Mouse (Mus musculus): ENCODE results near the gene Hist2h2bb. TPM values are rescaled to one million over a fixed set of nuclear protein-coding genes. Genes with fewer than 3 reads are reported as not detected.

Hist2h2bb gene
- polyA plus RNA-seq, 1 experiment from 2014 or later = 3.2 TPM

- H3K4me3 ChIP-seq (replicated peaks; ENCODE audit: low read length) = no peak overlapping the region
- H3K9me3 ChIP-seq (ENCODE audit: control insufficient read depth, low read length) = no peaks in the 10 kb centered on the region
- no peaks in the 10 kb centered on the region for H3K36me3 ChIP-seq (ENCODE audit: control insufficient read depth, insufficient read depth)
- no peaks in the 10 kb centered on the region for H3K27me3 ChIP-seq (replicated peaks; ENCODE audit: control insufficient read depth, insufficient read depth, low read length)
- WGBS = 89% methylated on average over 9 of the region's 9 CpGs
- H3K4me2 ChIP-seq (ENCODE audit: low read length) = no peak overlapping the region
- no peak overlapping the region for H3K9ac ChIP-seq (replicated peaks; ENCODE audit: low read depth, low read length)
- no peak for ATAC-seq
- no peak overlapping the region for H3K27ac ChIP-seq (ENCODE audit: low read length)
- H3K4me1 ChIP-seq (replicated peaks; ENCODE audit: control insufficient read depth, insufficient read depth, low read length) = no peaks in the 10 kb centered on the region
Measured at GRCm38 (mm10) chr3:96306506-96306905, 37.0 kb downstream of the Hist2h2bb start.

GRCm38 (mm10) chr3:96309441-96309840 lies 39.9 kb downstream of the Hist2h2bb start:
- Histone ChIP-seq H3K9me3 (ENCODE audit: control insufficient read depth, low read length) (no peaks in the 10 kb centered on the region), H3K27me3 (replicated peaks; ENCODE audit: control insufficient read depth, insufficient read depth, low read length) (no peaks in the 10 kb centered on the region), H3K4me2 (ENCODE audit: low read length) (no peak overlapping the region), H3K9ac (replicated peaks; ENCODE audit: low read depth, low read length) (no peak overlapping the region), H3K4me3 (replicated peaks; ENCODE audit: low read length) (no peak overlapping the region), H3K27ac (ENCODE audit: low read length) (no peak overlapping the region), H3K36me3 (ENCODE audit: control insufficient read depth, insufficient read depth) (no peaks in the 10 kb centered on the region), H3K4me1 (replicated peaks; ENCODE audit: control insufficient read depth, insufficient read depth, low read length) (no peaks in the 10 kb centered on the region)
- 70% methylated on average over 3 of the region's 3 CpGs for WGBS
- no peak for ATAC-seq

- no peak overlapping the region for H3K27ac ChIP-seq (ENCODE audit: low read length)
- 73% methylated on average over 8 of the region's 8 CpGs for WGBS
- H3K36me3 ChIP-seq (ENCODE audit: control insufficient read depth, insufficient read depth) = no peaks in the 10 kb centered on the region
- no peak overlapping the region for H3K4me2 ChIP-seq (ENCODE audit: low read length)
- H3K4me1 ChIP-seq (replicated peaks; ENCODE audit: control insufficient read depth, insufficient read depth, low read length) = no peaks in the 10 kb centered on the region
- no peak for ATAC-seq
- no peaks in the 10 kb centered on the region for H3K9me3 ChIP-seq (ENCODE audit: control insufficient read depth, low read length)
- H3K27me3 ChIP-seq (replicated peaks; ENCODE audit: control insufficient read depth, insufficient read depth, low read length) = no peaks in the 10 kb centered on the region
- H3K9ac ChIP-seq (replicated peaks; ENCODE audit: low read depth, low read length) = no peak overlapping the region
- H3K4me3 ChIP-seq (replicated peaks; ENCODE audit: low read length) = no peak overlapping the region
Measured at GRCm38 (mm10) chr3:96312341-96313098, 43.0 kb downstream of the Hist2h2bb start.

Small RNA genes within 50 kb of the gene (microRNA-seq; reads per million reads assigned to microRNA genes)
- gene Gm44492 = not detected
- not detected for gene Gm47311
- not detected for gene Gm47313

Other genes starting within 250 kb of the Hist2h2bb start
- gene Vps45, start 211.3 kb upstream of the Hist2h2bb start, polyA plus RNA-seq (2015; fragmentation: Nextera tagmentation; extraction: Ambion mirVana) = 55.3 and 57.4 TPM in 2 replicates
- 8.8 and 9.3 TPM in 2 replicates for gene Otud7b, start 165.2 kb upstream of the Hist2h2bb start, polyA plus RNA-seq (2015; fragmentation: Nextera tagmentation; extraction: Ambion mirVana)
- 7.8 and 11.5 TPM in 2 replicates for gene Mtmr11, start 107.7 kb upstream of the Hist2h2bb start, polyA plus RNA-seq (2015; fragmentation: Nextera tagmentation; extraction: Ambion mirVana)
- 155 and 157 TPM in 2 replicates for gene Sf3b4, start 97.4 kb upstream of the Hist2h2bb start, polyA plus RNA-seq (2015; fragmentation: Nextera tagmentation; extraction: Ambion mirVana)
- 70.3 and 87.3 TPM in 2 replicates for gene Sv2a, start 88.6 kb upstream of the Hist2h2bb start, polyA plus RNA-seq (2015; fragmentation: Nextera tagmentation; extraction: Ambion mirVana)
- 64.1 and 64.3 TPM in 2 replicates for gene Bola1, start 50.0 kb upstream of the Hist2h2bb start, polyA plus RNA-seq (2015; fragmentation: Nextera tagmentation; extraction: Ambion mirVana)
- not detected in 2 replicates for gene Hist2h2ab, start 49.9 kb upstream of the Hist2h2bb start, polyA plus RNA-seq (2015; fragmentation: Nextera tagmentation; extraction: Ambion mirVana)
- gene Hist2h2ac, start 48.9 kb upstream of the Hist2h2bb start, polyA plus RNA-seq (2015; fragmentation: Nextera tagmentation; extraction: Ambion mirVana) = 2.1 and 3.3 TPM in 2 replicates
- 8.6 and 10.8 TPM in 2 replicates for gene Hist2h2be, start 48.6 kb upstream of the Hist2h2bb start, polyA plus RNA-seq (2015; fragmentation: Nextera tagmentation; extraction: Ambion mirVana)
- 2.4 and 3.4 TPM in 2 replicates for gene Hist2h3c2, start 30.6 kb upstream of the Hist2h2bb start, polyA plus RNA-seq (2015; fragmentation: Nextera tagmentation; extraction: Ambion mirVana)
- gene Hist2h2aa2, start 29.5 kb upstream of the Hist2h2bb start, polyA plus RNA-seq (2015; fragmentation: Nextera tagmentation; extraction: Ambion mirVana) = 33.3 and 43.5 TPM in 2 replicates
- 20.6 and 26.5 TPM in 2 replicates for gene Hist2h2aa1, start 24.3 kb upstream of the Hist2h2bb start, polyA plus RNA-seq (2015; fragmentation: Nextera tagmentation; extraction: Ambion mirVana)
- 2.0 TPM in 1 of 2 replicates, not detected in the other for gene Hist2h3c1, start 23.1 kb upstream of the Hist2h2bb start, polyA plus RNA-seq (2015; fragmentation: Nextera tagmentation; extraction: Ambion mirVana)
- gene Hist2h4, start 6.4 kb upstream of the Hist2h2bb start, polyA plus RNA-seq (2015; fragmentation: Nextera tagmentation; extraction: Ambion mirVana) = 8.4 and 8.9 TPM in 2 replicates
- gene Hist2h3b, start 1.1 kb upstream of the Hist2h2bb start, polyA plus RNA-seq (2015; fragmentation: Nextera tagmentation; extraction: Ambion mirVana) = 23.1 and 24.7 TPM in 2 replicates
- gene Fcgr1, start 24.2 kb downstream of the Hist2h2bb start, polyA plus RNA-seq (2015; fragmentation: Nextera tagmentation; extraction: Ambion mirVana) = 0.92 and 0.99 TPM in 2 replicates
- not detected in 2 replicates for gene BC107364, start 182.6 kb downstream of the Hist2h2bb start, polyA plus RNA-seq (2015; fragmentation: Nextera tagmentation; extraction: Ambion mirVana)